Mouse (Mus musculus): ENCODE measurements around the gene Birc7. TPM values are rescaled to one million over a fixed set of nuclear protein-coding genes. Genes with fewer than 3 reads are reported as not detected.

Birc7 gene
- polyA plus RNA-seq, 1 experiment = not detected

GRCm38 (mm10) chr2:180905556-180906221 lies 23.1 kb upstream of the Birc7 start:
- peaks cover 37% of the 10 kb centered on the region for H3K36me3 ChIP-seq (ENCODE audit: control insufficient read depth, insufficient read depth, low read length)
- H3K4me1 ChIP-seq (ENCODE audit: control insufficient read depth, insufficient read depth, insufficient read length, low read length) = no peaks in the 10 kb centered on the region
- 46% methylated on average over 5 of the region's 5 CpGs for WGBS
- TF ChIP-seq POLR2A (IDR thresholded peaks at IDR 0.05; ENCODE audit: low read depth, low read length) (no peak), CTCF (IDR thresholded peaks at IDR 0.05; ENCODE audit: extremely low read depth, insufficient read length, insufficient replicate concordance, low read depth, low read length) (no peak)
- no peak overlapping the region for H3K27ac ChIP-seq (ENCODE audit: insufficient read depth, low read depth, low read length)
- H3K4me3 ChIP-seq (ENCODE audit: low read depth, low read length) = no peak overlapping the region
- H3K27me3 ChIP-seq (ENCODE audit: control insufficient read depth, insufficient read depth, low read length) = no peaks in the 10 kb centered on the region

GRCm38 (mm10) chr2:180910928-180911327 lies 17.9 kb upstream of the Birc7 start:
- H3K4me1 ChIP-seq (ENCODE audit: control insufficient read depth, insufficient read depth, insufficient read length, low read length) = no peaks in the 10 kb centered on the region
- 92% methylated on average over 12 of the region's 12 CpGs for WGBS
- H3K36me3 ChIP-seq (ENCODE audit: control insufficient read depth, insufficient read depth, low read length) = peaks cover 59% of the 10 kb centered on the region
- H3K27me3 ChIP-seq (ENCODE audit: control insufficient read depth, insufficient read depth, low read length) = no peaks in the 10 kb centered on the region
- H3K4me3 ChIP-seq (ENCODE audit: low read depth, low read length) = no peak overlapping the region
- H3K27ac ChIP-seq (ENCODE audit: insufficient read depth, low read depth, low read length) = no peak overlapping the region
- TF ChIP-seq CTCF (IDR thresholded peaks at IDR 0.05; ENCODE audit: extremely low read depth, insufficient read length, insufficient replicate concordance, low read depth, low read length) = no peak
- no peak for TF ChIP-seq POLR2A (IDR thresholded peaks at IDR 0.05; ENCODE audit: low read depth, low read length)

GRCm38 (mm10) chr2:180915886-180916433 lies 12.9 kb upstream of the Birc7 start:
- H3K27me3 ChIP-seq (ENCODE audit: control insufficient read depth, insufficient read depth, low read length) = no peaks in the 10 kb centered on the region
- TF ChIP-seq POLR2A (IDR thresholded peaks at IDR 0.05; ENCODE audit: low read depth, low read length) (no peak), CTCF (IDR thresholded peaks at IDR 0.05; ENCODE audit: extremely low read depth, insufficient read length, insufficient replicate concordance, low read depth, low read length) (no peak)
- H3K4me1 ChIP-seq (ENCODE audit: control insufficient read depth, insufficient read depth, insufficient read length, low read length) = peaks cover 2% of the 10 kb centered on the region; the same call in 1 of the 2 replicates
- no peak overlapping the region for H3K27ac ChIP-seq (ENCODE audit: insufficient read depth, low read depth, low read length)
- no peak overlapping the region for H3K4me3 ChIP-seq (ENCODE audit: low read depth, low read length)
- WGBS = 29% methylated on average over 3 of the region's 3 CpGs
- peaks cover 49% of the 10 kb centered on the region for H3K36me3 ChIP-seq (ENCODE audit: control insufficient read depth, insufficient read depth, low read length)

GRCm38 (mm10) chr2:180919913-180920809 lies 8.7 kb upstream of the Birc7 start:
- Histone ChIP-seq H3K36me3 (ENCODE audit: control insufficient read depth, insufficient read depth, low read length) (peaks cover 17% of the 10 kb centered on the region), H3K27ac (ENCODE audit: insufficient read depth, low read depth, low read length) (peak overlapping the region; percentile 18), H3K4me1 (ENCODE audit: control insufficient read depth, insufficient read depth, insufficient read length, low read length) (peaks cover 2% of the 10 kb centered on the region; the same call in 1 of the 2 replicates), H3K4me3 (ENCODE audit: low read depth, low read length) (peak overlapping the region; percentile 89), H3K27me3 (ENCODE audit: control insufficient read depth, insufficient read depth, low read length) (no peaks in the 10 kb centered on the region)
- no peak for TF ChIP-seq CTCF (IDR thresholded peaks at IDR 0.05; ENCODE audit: extremely low read depth, insufficient read length, insufficient replicate concordance, low read depth, low read length)
- TF ChIP-seq POLR2A (IDR thresholded peaks at IDR 0.05; ENCODE audit: low read depth, low read length) = no peak
- under 1% methylated on average over 61 of the region's 61 CpGs for whole genome bisulfite sequencing

- under 1% methylated on average over 56 of the region's 56 CpGs for WGBS
- Histone ChIP-seq H3K4me1 (ENCODE audit: control insufficient read depth, insufficient read depth, insufficient read length, low read length) (peaks cover 2% of the 10 kb centered on the region; the same call in 1 of the 2 replicates), H3K27me3 (ENCODE audit: control insufficient read depth, insufficient read depth, low read length) (no peaks in the 10 kb centered on the region), H3K27ac (ENCODE audit: insufficient read depth, low read depth, low read length) (peak within 1 kb of the TSS; percentile 18), H3K36me3 (ENCODE audit: control insufficient read depth, insufficient read depth, low read length) (peaks cover 13% of the 10 kb centered on the region), H3K4me3 (ENCODE audit: low read depth, low read length) (peak within 1 kb of the TSS; percentile 89)
- peak; percentile 52 for TF ChIP-seq POLR2A (IDR thresholded peaks at IDR 0.05; ENCODE audit: low read depth, low read length)
- no peak; the same call in 1 of the 2 replicates for TF ChIP-seq CTCF (IDR thresholded peaks at IDR 0.05; ENCODE audit: extremely low read depth, insufficient read length, insufficient replicate concordance, low read depth, low read length)
These were observed 7.9 kb upstream of the Birc7 start, which contains the start of gene Ythdf1 for GRCm38 (mm10) chr2:180920810-180921400. Ythdf1 (minus strand) TSS chr2:180920949.

- no peak for TF ChIP-seq CTCF (IDR thresholded peaks at IDR 0.05; ENCODE audit: extremely low read depth, insufficient read length, insufficient replicate concordance, low read depth, low read length)
- TF ChIP-seq POLR2A (IDR thresholded peaks at IDR 0.05; ENCODE audit: low read depth, low read length) = no peak
- WGBS = 94% methylated on average over 6 of the region's 6 CpGs
- peaks cover 6% of the 10 kb centered on the region; the same call in 1 of the 2 replicates for H3K36me3 ChIP-seq (ENCODE audit: control insufficient read depth, insufficient read depth, low read length)
- H3K27me3 ChIP-seq (ENCODE audit: control insufficient read depth, insufficient read depth, low read length) = no peaks in the 10 kb centered on the region
- no peak overlapping the region for H3K4me3 ChIP-seq (ENCODE audit: low read depth, low read length)
- no peak overlapping the region for H3K27ac ChIP-seq (ENCODE audit: insufficient read depth, low read depth, low read length)
- H3K4me1 ChIP-seq (ENCODE audit: control insufficient read depth, insufficient read depth, insufficient read length, low read length) = peaks cover 2% of the 10 kb centered on the region; the same call in 1 of the 2 replicates
These were observed 6.1 kb upstream of the Birc7 start for GRCm38 (mm10) chr2:180922739-180923138.
